Mouse (Mus musculus): ENCODE results near the gene Dgcr2. TPM values are rescaled to one million over a fixed set of nuclear protein-coding genes. Genes with fewer than 3 reads are reported as not detected.
A peak's percentile ranks its signal among the peaks of the same experiment; 100 is the strongest.

Dgcr2 gene
- polyA plus RNA-seq, 1 experiment from 2014 or later: 111 TPM

GRCm38 (mm10) chr16:17835481-17835880 lies 62.9 kb downstream of the Dgcr2 start:
- Histone ChIP-seq H3K4me1 (replicated peaks) (peaks cover 33% of the 10 kb centered on the region), H3K4me3 (no peak overlapping the region), H3K27me3 (peaks cover 15% of the 10 kb centered on the region; the same call in 1 of the 2 replicates), H3K9ac (no peak overlapping the region), H3K36me3 (no peaks in the 10 kb centered on the region), H3K4me2 (peak overlapping the region; percentile 5; the same call in 1 of the 2 replicates), H3K27ac (replicated peaks) (no peak overlapping the region), H3K9me3 (no peaks in the 10 kb centered on the region)
- no peak; the same call in 1 of the 2 replicates for ATAC-seq (ENCODE audit: low FRiP score, low read depth)
- 42% methylated on average over 13 of the region's 13 CpGs for WGBS

GRCm38 (mm10) chr16:17834543-17834942 lies 63.8 kb downstream of the Dgcr2 start:
- Histone ChIP-seq H3K9ac (peak overlapping the region; percentile 91), H3K4me3 (peak overlapping the region; percentile 62), H3K27me3 (peaks cover 15% of the 10 kb centered on the region; the same call in 1 of the 2 replicates), H3K4me1 (replicated peaks) (peaks cover 33% of the 10 kb centered on the region), H3K36me3 (no peaks in the 10 kb centered on the region), H3K4me2 (peak overlapping the region; percentile 96), H3K27ac (replicated peaks) (peak overlapping the region; percentile 96), H3K9me3 (no peaks in the 10 kb centered on the region)
- ATAC-seq (ENCODE audit: low FRiP score, low read depth): no peak
- WGBS: 50% methylated on average over 7 of the region's 7 CpGs

GRCm38 (mm10) chr16:17833681-17834399 lies 64.5 kb downstream of the Dgcr2 start:
- under 1% methylated on average over 76 of the region's 103 CpGs for WGBS
- Histone ChIP-seq H3K27me3 (peaks cover 15% of the 10 kb centered on the region; the same call in 1 of the 2 replicates), H3K27ac (replicated peaks) (peak overlapping the region; percentile 96), H3K4me3 (peak overlapping the region; percentile 62), H3K36me3 (no peaks in the 10 kb centered on the region), H3K9me3 (no peaks in the 10 kb centered on the region), H3K4me1 (replicated peaks) (peaks cover 33% of the 10 kb centered on the region), H3K9ac (peak overlapping the region; percentile 91), H3K4me2 (peak overlapping the region; percentile 96)
- peak; percentile 78 for ATAC-seq (ENCODE audit: low FRiP score, low read depth)

GRCm38 (mm10) chr16:17833321-17833680 lies 65.1 kb downstream of the Dgcr2 start:
- H3K4me1 ChIP-seq (replicated peaks): peaks cover 33% of the 10 kb centered on the region
- H3K4me2 ChIP-seq: peak overlapping the region; percentile 96
- peaks cover 15% of the 10 kb centered on the region; the same call in 1 of the 2 replicates for H3K27me3 ChIP-seq
- WGBS: under 1% methylated on average over 37 of the region's 37 CpGs
- no peaks in the 10 kb centered on the region for H3K36me3 ChIP-seq
- peak overlapping the region; percentile 96 for H3K27ac ChIP-seq (replicated peaks)
- H3K9me3 ChIP-seq: no peaks in the 10 kb centered on the region
- H3K9ac ChIP-seq: peak overlapping the region; percentile 91
- peak; percentile 78 for ATAC-seq (ENCODE audit: low FRiP score, low read depth)
- peak overlapping the region; percentile 62 for H3K4me3 ChIP-seq

GRCm38 (mm10) chr16:17832821-17833220 lies 65.5 kb downstream of the Dgcr2 start, which contains the start of gene B830017H08Rik:
TSS of gene B830017H08Rik (plus strand) at chr16:17833121.
- H3K9me3 ChIP-seq: no peaks in the 10 kb centered on the region

GRCm38 (mm10) chr16:17831781-17832180 lies 66.6 kb downstream of the Dgcr2 start:
- Histone ChIP-seq H3K27me3 (peaks cover 12% of the 10 kb centered on the region; the same call in 1 of the 2 replicates), H3K4me2 (no peak overlapping the region), H3K36me3 (no peaks in the 10 kb centered on the region), H3K27ac (replicated peaks) (no peak overlapping the region), H3K9me3 (no peaks in the 10 kb centered on the region), H3K4me1 (replicated peaks) (peaks cover 33% of the 10 kb centered on the region), H3K4me3 (no peak overlapping the region), H3K9ac (no peak overlapping the region)
- 13% methylated on average over 11 of the region's 11 CpGs for WGBS
- ATAC-seq (ENCODE audit: low FRiP score, low read depth): no peak

More at GRCm38 (mm10) chr16:17832821-17833220, 65.5 kb downstream of the Dgcr2 start, which contains the start of gene B830017H08Rik:
- Histone ChIP-seq H3K36me3 (no peaks in the 10 kb centered on the region), H3K9ac (peak within 1 kb of the TSS; percentile 91), H3K4me2 (peak within 1 kb of the TSS; percentile 96), H3K27me3 (peaks cover 15% of the 10 kb centered on the region; the same call in 1 of the 2 replicates), H3K27ac (replicated peaks) (peak within 1 kb of the TSS; percentile 96), H3K4me1 (replicated peaks) (peaks cover 33% of the 10 kb centered on the region), H3K4me3 (peak within 1 kb of the TSS; percentile 62)
- ATAC-seq (ENCODE audit: low FRiP score, low read depth): peak; percentile 7; the same call in 1 of the 2 replicates
- 25% methylated on average over 7 of the region's 7 CpGs for WGBS

GRCm38 (mm10) chr16:17830385-17831178 lies 67.8 kb downstream of the Dgcr2 start:
- ATAC-seq (ENCODE audit: low FRiP score, low read depth): no peak
- H3K4me3 ChIP-seq: no peak overlapping the region
- no peak overlapping the region for H3K4me2 ChIP-seq
- WGBS: 60% methylated on average over 10 of the region's 10 CpGs
- H3K9ac ChIP-seq: no peak overlapping the region
- no peaks in the 10 kb centered on the region for H3K9me3 ChIP-seq
- H3K27ac ChIP-seq (replicated peaks): no peak overlapping the region
- peaks cover 32% of the 10 kb centered on the region for H3K4me1 ChIP-seq (replicated peaks)
- peaks cover 12% of the 10 kb centered on the region; the same call in 1 of the 2 replicates for H3K27me3 ChIP-seq
- no peaks in the 10 kb centered on the region for H3K36me3 ChIP-seq

- Histone ChIP-seq H3K27ac (replicated peaks) (no peak overlapping the region), H3K9me3 (no peaks in the 10 kb centered on the region), H3K36me3 (no peaks in the 10 kb centered on the region), H3K4me3 (no peak overlapping the region), H3K4me2 (no peak overlapping the region), H3K27me3 (peaks cover 15% of the 10 kb centered on the region; the same call in 1 of the 2 replicates), H3K9ac (no peak overlapping the region), H3K4me1 (replicated peaks) (peaks cover 18% of the 10 kb centered on the region)
- no peak for ATAC-seq (ENCODE audit: low FRiP score, low read depth)
- 72% methylated on average over 3 of the region's 3 CpGs for WGBS
These were observed 69.5 kb downstream of the Dgcr2 start for GRCm38 (mm10) chr16:17828867-17829266.

GRCm38 (mm10) chr16:17828229-17828628 lies 70.1 kb downstream of the Dgcr2 start:
- ATAC-seq (ENCODE audit: low FRiP score, low read depth): no peak
- H3K27me3 ChIP-seq: peaks cover 15% of the 10 kb centered on the region; the same call in 1 of the 2 replicates
- no peaks in the 10 kb centered on the region for H3K9me3 ChIP-seq
- H3K36me3 ChIP-seq: no peaks in the 10 kb centered on the region
- H3K4me2 ChIP-seq: no peak overlapping the region
- H3K4me3 ChIP-seq: no peak overlapping the region
- 83% methylated on average over 2 of the region's 2 CpGs for WGBS
- no peak overlapping the region for H3K27ac ChIP-seq (replicated peaks)
- H3K4me1 ChIP-seq (replicated peaks): peaks cover 16% of the 10 kb centered on the region
- H3K9ac ChIP-seq: no peak overlapping the region

- WGBS: 76% methylated on average over 2 of the region's 2 CpGs
- H3K36me3 ChIP-seq: no peaks in the 10 kb centered on the region
- peaks cover 6% of the 10 kb centered on the region; the same call in 1 of the 2 replicates for H3K27me3 ChIP-seq
- H3K4me3 ChIP-seq: no peak overlapping the region
- H3K4me2 ChIP-seq: no peak overlapping the region
- no peak overlapping the region for H3K27ac ChIP-seq (replicated peaks)
- H3K4me1 ChIP-seq (replicated peaks): peaks cover 2% of the 10 kb centered on the region; the same call in 1 of the 2 replicates
- no peaks in the 10 kb centered on the region for H3K9me3 ChIP-seq
- no peak overlapping the region for H3K9ac ChIP-seq
- no peak for ATAC-seq (ENCODE audit: low FRiP score, low read depth)
These were observed 71.9 kb downstream of the Dgcr2 start for GRCm38 (mm10) chr16:17826500-17826899.

- Histone ChIP-seq H3K9ac (no peak overlapping the region), H3K27me3 (peaks cover 39% of the 10 kb centered on the region)
These were observed 81.8 kb downstream of the Dgcr2 start for GRCm38 (mm10) chr16:17816528-17816927.

More at GRCm38 (mm10) chr16:17816528-17816927, 81.8 kb downstream of the Dgcr2 start:
- peaks cover 18% of the 10 kb centered on the region for H3K4me1 ChIP-seq (replicated peaks)
- 0 out of 2 replicates have a peak overlapping the region, but pooled peaks have one; percentile 76 for H3K27ac ChIP-seq (replicated peaks)
- H3K4me3 ChIP-seq: no peak overlapping the region
- WGBS: 77% methylated on average over 8 of the region's 8 CpGs
- no peak for ATAC-seq (ENCODE audit: low FRiP score, low read depth)
- H3K9me3 ChIP-seq: no peaks in the 10 kb centered on the region
- H3K4me2 ChIP-seq: peak overlapping the region; percentile 93; the same call in 1 of the 2 replicates
- H3K36me3 ChIP-seq: no peaks in the 10 kb centered on the region
